21 mouse cellular contexts compared by ENCODE assay signal in genomic region chr14:73403351-73403750, GRCm38 (mm10). TPM values are rescaled to one million over a fixed set of nuclear protein-coding genes. Genes with fewer than 3 reads are reported as not detected.
DNase-seq lines count a peak whose midpoint lies in the region; ATAC-seq and TF ChIP-seq lines count a peak whose summit lies in the region.
"Had no signal": no experiment of that assay in that cellular context is flagged by ENCODE, and none has a peak within 500 bp of the region (broad histone marks: within the 10 kb centered on the region; RNA-seq: fewer than 3 reads in every experiment).

No protein-coding gene starts in this region.

- TF ChIP-seq EP300 in stomach, postnatal 0 days (optimal IDR thresholded peaks at IDR 0.05), result no peak

- TF ChIP-seq CTCF in liver, adult 2 months (IDR thresholded peaks at IDR 0.05; ENCODE audit: low read depth, low read length), result no peak
- no peak for TF ChIP-seq CTCF in stomach, postnatal 0 days (IDR thresholded peaks at IDR 0.05; ENCODE audit: low read depth)
- no peak for TF ChIP-seq CTCF in thymus, adult 2 months (IDR thresholded peaks at IDR 0.05; ENCODE audit: borderline replicate concordance, control insufficient read depth, extremely low read depth, insufficient read depth, low read length, poor library complexity)

- no peak overlapping the region for H3K4me2 ChIP-seq in liver, embryonic 12.5 days
- H3K4me2 ChIP-seq in stomach, postnatal 0 days (replicated peaks; ENCODE audit: low read depth), result no peak overlapping the region
- H3K4me2 ChIP-seq: forebrain, embryonic 13.5 days; hindbrain, embryonic 14.5 days; intestine, embryonic 15.5 days; kidney, embryonic 15.5 days; stomach, embryonic 15.5 days had no signal

- H3K27me3 ChIP-seq in liver, adult 2 months (ENCODE audit: control insufficient read depth, insufficient read depth, low read length), result no peaks in the 10 kb centered on the region
- no peaks in the 10 kb centered on the region for H3K27me3 ChIP-seq in liver, embryonic 12.5 days (replicated peaks)
- H3K27me3 ChIP-seq in stomach, postnatal 0 days (ENCODE audit: control insufficient read depth, insufficient read depth, low read length), result no peaks in the 10 kb centered on the region
- H3K27me3 ChIP-seq in thymus, adult 2 months (ENCODE audit: control insufficient read depth, insufficient read depth, low read length), result no peaks in the 10 kb centered on the region
- H3K27me3 ChIP-seq: forebrain, embryonic 13.5 days; intestine, embryonic 15.5 days; kidney, embryonic 15.5 days; stomach, embryonic 15.5 days had no signal

- no peaks in the 10 kb centered on the region for H3K9me3 ChIP-seq in liver, embryonic 12.5 days (replicated peaks)
- no peaks in the 10 kb centered on the region for H3K9me3 ChIP-seq in stomach, postnatal 0 days (ENCODE audit: control insufficient read depth, low read length)
- H3K9me3 ChIP-seq: forebrain, embryonic 13.5 days; intestine, embryonic 15.5 days; kidney, embryonic 15.5 days; midbrain, embryonic 10.5 days; stomach, embryonic 15.5 days had no signal

- peak; percentile 37 for DNase-seq in cerebellum, adult 9-10 months
- no peak for DNase-seq in cerebellum, adult 9-11 months
- peak; percentile 67 for DNase-seq in liver, adult 2 months (ENCODE audit: extremely low read depth, low read depth, low spot score)
- DNase-seq in lung, postnatal 10 days, result peak; percentile 35
- peak; percentile 36 for DNase-seq in stomach, postnatal 0 days (ENCODE audit: low spot score)
- no peak for DNase-seq in thymus, adult 2 months
- no peak for DNase-seq in urinary bladder, postnatal 10 days (ENCODE audit: low spot score)
- DNase-seq: adrenal gland, postnatal 14 days; cerebellum, adult 11-12 months; cerebellum, postnatal 36 days; gastrocnemius, postnatal 25 days; retina, postnatal 1 day had no signal

- no peak for ATAC-seq in liver, embryonic 12.5 days
- peak; percentile 81 for ATAC-seq in stomach, postnatal 0 days (ENCODE audit: low FRiP score, low TSS enrichment)
- ATAC-seq: activated CD4-positive, CD25-positive, alpha-beta regulatory T cell, adult 4 months; CD4-positive, CD25-positive, alpha-beta regulatory T cell, adult 4 months; forebrain, embryonic 13.5 days; intestine, embryonic 15.5 days had no signal

- 46% methylated on average over 5 of the region's 5 CpGs for WGBS in liver, adult 2 months
- WGBS in liver, embryonic 12.5 days (ENCODE audit: insufficient replicate concordance), result 68% methylated on average over 5 of the region's 5 CpGs
- WGBS in stomach, postnatal 0 days, result 50% methylated on average over 5 of the region's 5 CpGs
- 79% methylated on average over 5 of the region's 5 CpGs for WGBS in thymus, adult 2 months

- H3K79me2 ChIP-seq in liver, adult 2 months (ENCODE audit: control insufficient read depth, insufficient read depth, low read length), result no peaks in the 10 kb centered on the region

- H3K9ac ChIP-seq in liver, adult 2 months (ENCODE audit: low read depth, low read length), result no peak overlapping the region
- no peak overlapping the region for H3K9ac ChIP-seq in liver, embryonic 12.5 days
- H3K9ac ChIP-seq in stomach, postnatal 0 days (ENCODE audit: low read length), result no peak overlapping the region
- H3K9ac ChIP-seq: forebrain, embryonic 13.5 days; hindbrain, embryonic 14.5 days; intestine, embryonic 15.5 days; kidney, embryonic 15.5 days; stomach, embryonic 15.5 days had no signal

- H3K4me3 ChIP-seq in liver, adult 2 months (ENCODE audit: insufficient read depth, low read depth, low read length), result no peak overlapping the region
- no peak overlapping the region for H3K4me3 ChIP-seq in liver, embryonic 12.5 days
- H3K4me3 ChIP-seq in stomach, postnatal 0 days (ENCODE audit: low read depth, low read length), result no peak overlapping the region
- no peak overlapping the region for H3K4me3 ChIP-seq in thymus, adult 2 months (ENCODE audit: control insufficient read depth, insufficient read depth, low read length)
- H3K4me3 ChIP-seq: forebrain, embryonic 13.5 days; intestine, embryonic 15.5 days; kidney, embryonic 15.5 days; midbrain, embryonic 10.5 days; stomach, embryonic 15.5 days had no signal

- no peak overlapping the region for H3K27ac ChIP-seq in liver, adult 2 months (replicated peaks; ENCODE audit: insufficient read depth, low read depth, low read length)
- no peak overlapping the region for H3K27ac ChIP-seq in liver, embryonic 12.5 days
- no peak overlapping the region for H3K27ac ChIP-seq in stomach, postnatal 0 days (replicated peaks)
- no peak overlapping the region for H3K27ac ChIP-seq in thymus, adult 2 months (ENCODE audit: control insufficient read depth, insufficient read depth, low read length)
- H3K27ac ChIP-seq: forebrain, embryonic 13.5 days; hindbrain, embryonic 14.5 days; intestine, embryonic 15.5 days; kidney, embryonic 15.5 days; midbrain, embryonic 10.5 days; stomach, embryonic 15.5 days had no signal

- peaks cover 12% of the 10 kb centered on the region; the same call in 1 of the 2 replicates for H3K4me1 ChIP-seq in liver, adult 2 months (ENCODE audit: control insufficient read depth, insufficient read depth, low read length)
- H3K4me1 ChIP-seq in liver, embryonic 12.5 days, result peaks cover 49% of the 10 kb centered on the region
- no peaks in the 10 kb centered on the region for H3K4me1 ChIP-seq in stomach, postnatal 0 days (replicated peaks; ENCODE audit: control insufficient read depth, insufficient read depth)
- H3K4me1 ChIP-seq in thymus, adult 2 months (replicated peaks; ENCODE audit: control insufficient read depth, insufficient read depth, low read length), result peaks cover 36% of the 10 kb centered on the region
- H3K4me1 ChIP-seq: intestine, embryonic 15.5 days; stomach, embryonic 15.5 days had no signal

- TF ChIP-seq POLR2A in liver, adult 2 months (IDR thresholded peaks at IDR 0.05; ENCODE audit: extremely low read depth, insufficient read depth, low read length), result no peak
- TF ChIP-seq POLR2A in thymus, adult 2 months (IDR thresholded peaks at IDR 0.05; ENCODE audit: control insufficient read depth, extremely low read depth, insufficient read depth, low read length, poor library complexity), result no peak

- no peaks in the 10 kb centered on the region for H3K36me3 ChIP-seq in liver, adult 2 months (ENCODE audit: control insufficient read depth, insufficient read depth, low read length)
- H3K36me3 ChIP-seq in liver, embryonic 12.5 days, result no peaks in the 10 kb centered on the region
- no peaks in the 10 kb centered on the region for H3K36me3 ChIP-seq in stomach, postnatal 0 days (ENCODE audit: control insufficient read depth, insufficient read depth, low read length)
- no peaks in the 10 kb centered on the region for H3K36me3 ChIP-seq in thymus, adult 2 months (ENCODE audit: control insufficient read depth, insufficient read depth, low read length)
- H3K36me3 ChIP-seq: intestine, embryonic 15.5 days; kidney, embryonic 15.5 days; midbrain, embryonic 10.5 days; stomach, embryonic 15.5 days had no signal

RNA-seq across cellular contexts. Expression of gene Itm2b, which starts 18.3 kb away (rescaled TPM):
- total RNA-seq in liver, adult 2 months (2014; rRNA removed), result 967 and 981 TPM in 2 replicates
- 1,187 and 1,239 TPM in 2 replicates for polyA plus RNA-seq in liver, adult 2 months (2012; rRNA removed)
- 395 and 399 TPM in 2 replicates for polyA plus RNA-seq in liver, embryonic 12.5 days (2016; fragmentation: Nextera tagmentation; extraction: Ambion mirVana)
- 1,381 and 1,408 TPM in 2 replicates for polyA plus RNA-seq in stomach, postnatal 0 days (2015; fragmentation: Nextera tagmentation; extraction: Ambion mirVana)
- polyA plus RNA-seq in thymus, adult 2 months (2012; rRNA removed), result 859 and 985 TPM in 2 replicates

Comparison
In these comparisons a context has a peak if more than half of its experiments do, and no peak if none do; other contexts are left out.
1. DNase-seq: peak in cerebellum, adult 9-10 months (single experiment), liver, adult 2 months (single experiment), lung, postnatal 10 days (single experiment) and stomach, postnatal 0 days (single experiment); none in cerebellum, adult 9-11 months (single experiment), thymus, adult 2 months (single experiment) and urinary bladder, postnatal 10 days (single experiment).